Comparison of ENCODE assay signal across 35 mouse cellular contexts in genomic region chr4:75449478-75449877, GRCm38 (mm10).
"Had no signal": no experiment of that assay in that cellular context is flagged by ENCODE, and none has a peak within 500 bp of the region (broad histone marks: within the 10 kb centered on the region; RNA-seq: fewer than 3 reads in every experiment).

No protein-coding gene starts in this region.

- H3K9me3 ChIP-seq: heart, embryonic 10.5 days; heart, embryonic 13.5 days; heart, embryonic 15.5 days; hindbrain, embryonic 10.5 days; intestine, embryonic 15.5 days; kidney, embryonic 15.5 days had no signal

- H3K36me3 ChIP-seq: heart, embryonic 10.5 days; heart, embryonic 12.5 days; heart, embryonic 13.5 days; heart, embryonic 15.5 days; hindbrain, embryonic 10.5 days; hindbrain, embryonic 12.5 days; hindbrain, embryonic 13.5 days; hindbrain, embryonic 15.5 days; intestine, embryonic 15.5 days; kidney, embryonic 15.5 days had no signal

- H3K4me1 ChIP-seq: heart, embryonic 10.5 days; heart, embryonic 12.5 days; heart, embryonic 13.5 days; heart, embryonic 15.5 days; hindbrain, embryonic 10.5 days; hindbrain, embryonic 12.5 days; hindbrain, embryonic 13.5 days; hindbrain, embryonic 15.5 days; intestine, embryonic 15.5 days; kidney, embryonic 15.5 days had no signal

- H3K27me3 ChIP-seq: heart, embryonic 12.5 days; heart, embryonic 13.5 days; heart, embryonic 15.5 days; hindbrain, embryonic 12.5 days; hindbrain, embryonic 13.5 days; hindbrain, embryonic 15.5 days; intestine, embryonic 15.5 days; kidney, embryonic 15.5 days had no signal

- H3K27ac ChIP-seq: heart, embryonic 10.5 days; heart, embryonic 13.5 days; heart, embryonic 15.5 days; hindbrain, embryonic 10.5 days; hindbrain, embryonic 12.5 days; hindbrain, embryonic 13.5 days; hindbrain, embryonic 14.5 days; hindbrain, embryonic 15.5 days; hindbrain, postnatal 0 days; intestine, embryonic 15.5 days; kidney, embryonic 15.5 days; kidney, postnatal 0 days; layer of hippocampus, adult 2 months had no signal

- H3K4me2 ChIP-seq: heart, embryonic 11.5 days; heart, embryonic 12.5 days; heart, embryonic 13.5 days; heart, embryonic 15.5 days; hindbrain, embryonic 12.5 days; hindbrain, embryonic 13.5 days; hindbrain, embryonic 14.5 days; hindbrain, embryonic 15.5 days; intestine, embryonic 15.5 days; kidney, embryonic 15.5 days had no signal

- ATAC-seq: hindbrain, embryonic 16.5 days; hindbrain, postnatal 0 days; inflammation-experienced regulatory T-cells, adult 6 months; intestine, embryonic 15.5 days; intestine, embryonic 16.5 days; intestine, postnatal 0 days had no signal

- H3K9ac ChIP-seq: heart, embryonic 12.5 days; heart, embryonic 13.5 days; heart, embryonic 15.5 days; hindbrain, embryonic 12.5 days; hindbrain, embryonic 13.5 days; hindbrain, embryonic 14.5 days; hindbrain, embryonic 15.5 days; intestine, embryonic 15.5 days; kidney, embryonic 15.5 days had no signal

- DNase-seq: heart, postnatal 10 days; heart, postnatal 14 days; heart, postnatal 36 days; heart, postnatal 4 days; kidney, adult 11 months; kidney, adult 18-20 months; kidney, adult 2 months; kidney, adult 8-10 months; kidney, adult 9 months; kidney, postnatal 10 days; kidney, postnatal 14 days; kidney, postnatal 25 days; kidney, postnatal 36 days; kidney, postnatal 4 days; layer of hippocampus, adult 9-11 months; layer of hippocampus, postnatal 36 days had no signal

- H3K4me3 ChIP-seq: heart, embryonic 10.5 days; heart, embryonic 12.5 days; heart, embryonic 13.5 days; heart, embryonic 15.5 days; hindbrain, embryonic 10.5 days; hindbrain, embryonic 12.5 days; hindbrain, embryonic 13.5 days; hindbrain, embryonic 15.5 days; intestine, embryonic 15.5 days; kidney, embryonic 15.5 days; layer of hippocampus, adult 2 months had no signal
